Mouse (Mus musculus): ENCODE results near the gene Borcs5.
A peak's percentile ranks its signal among the peaks of the same experiment; 100 is the strongest.
"Not testable (repeated sequence)": the region's sequence is repeated elsewhere in the genome, so short reads cannot be mapped to it uniquely, and the experiment has no call there.

Gene Borcs5

DNA sequence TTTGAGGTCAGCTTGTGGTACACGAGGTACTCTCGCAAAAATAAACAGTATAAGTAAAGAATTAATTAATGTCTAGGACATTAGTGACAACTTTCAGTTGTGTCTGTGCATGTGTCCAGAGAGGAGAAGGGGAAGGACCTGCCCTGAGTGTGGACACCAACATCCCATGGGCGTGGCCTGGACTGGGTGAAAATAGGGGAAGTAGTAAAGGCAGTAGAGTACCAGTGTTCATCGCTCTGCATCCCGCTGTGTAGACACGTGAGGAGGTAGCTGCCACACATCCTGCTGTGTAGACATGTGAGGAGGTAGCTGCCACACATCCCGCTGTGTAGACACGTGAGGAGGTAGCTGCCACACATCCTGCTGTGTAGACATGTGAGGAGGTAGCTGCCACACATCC, 34.4 kb downstream of the Borcs5 start:
- not testable (repeated sequence) for DNase-seq

DNA sequence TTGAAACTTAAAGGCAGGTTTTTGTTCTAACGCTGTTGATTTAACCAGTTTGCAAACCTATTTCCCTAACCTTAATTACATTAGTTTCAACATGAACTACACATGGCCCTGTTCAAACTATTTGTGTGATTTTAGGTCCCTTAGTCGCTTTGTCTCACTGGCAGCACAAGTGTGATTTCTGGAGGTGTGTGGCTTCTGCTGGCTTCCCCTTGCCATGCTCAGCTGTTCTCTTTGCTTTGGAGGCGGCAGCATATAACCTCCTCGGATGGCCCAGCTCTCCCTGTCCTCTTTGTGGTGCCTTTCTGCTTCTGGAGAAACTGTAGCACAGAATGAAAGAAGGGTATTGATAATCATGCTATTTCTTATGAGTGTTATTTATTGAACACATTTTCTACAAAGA, 38.2 kb downstream of the Borcs5 start:
- no peak for DNase-seq

DNA sequence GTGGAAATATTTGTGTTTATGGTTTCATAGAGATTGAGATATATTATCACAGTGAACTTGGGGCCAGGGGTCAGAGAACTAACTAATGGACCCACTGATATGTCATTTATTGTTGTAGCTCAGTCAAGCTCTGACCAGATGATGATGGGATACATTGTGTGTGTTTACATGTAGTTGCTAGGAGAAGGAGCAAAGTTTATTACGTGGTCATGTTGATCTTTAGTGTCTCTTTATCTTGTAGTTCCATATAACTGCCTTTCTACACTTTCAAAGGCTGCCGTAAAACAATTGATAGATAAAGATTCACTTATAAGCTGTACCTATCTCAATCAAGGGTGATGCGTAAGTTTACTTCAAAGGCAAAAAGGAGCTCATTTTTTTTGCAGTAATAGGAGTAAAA, 38.7 kb downstream of the Borcs5 start:
- DNase-seq: no peak

DNA sequence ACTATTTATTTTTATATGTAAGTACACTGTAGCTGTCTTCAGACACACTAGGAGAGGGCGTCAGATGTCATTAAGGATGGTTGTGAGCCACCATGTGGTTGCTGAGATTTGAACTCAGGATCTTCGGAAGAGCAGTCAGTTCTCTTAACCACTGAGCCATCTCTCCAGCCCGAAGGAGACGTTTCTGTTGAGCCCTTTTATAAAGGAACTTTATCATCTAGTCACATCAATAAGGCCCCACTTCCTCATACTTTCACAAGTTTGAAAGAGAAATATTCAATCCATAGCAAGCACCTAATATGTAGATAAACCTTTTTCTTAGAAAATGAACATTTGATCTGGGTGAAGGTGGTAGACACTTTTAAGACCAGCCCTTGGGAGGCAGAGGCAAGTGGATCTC, 40.0 kb downstream of the Borcs5 start:
- DNase-seq: not testable (repeated sequence)

DNA sequence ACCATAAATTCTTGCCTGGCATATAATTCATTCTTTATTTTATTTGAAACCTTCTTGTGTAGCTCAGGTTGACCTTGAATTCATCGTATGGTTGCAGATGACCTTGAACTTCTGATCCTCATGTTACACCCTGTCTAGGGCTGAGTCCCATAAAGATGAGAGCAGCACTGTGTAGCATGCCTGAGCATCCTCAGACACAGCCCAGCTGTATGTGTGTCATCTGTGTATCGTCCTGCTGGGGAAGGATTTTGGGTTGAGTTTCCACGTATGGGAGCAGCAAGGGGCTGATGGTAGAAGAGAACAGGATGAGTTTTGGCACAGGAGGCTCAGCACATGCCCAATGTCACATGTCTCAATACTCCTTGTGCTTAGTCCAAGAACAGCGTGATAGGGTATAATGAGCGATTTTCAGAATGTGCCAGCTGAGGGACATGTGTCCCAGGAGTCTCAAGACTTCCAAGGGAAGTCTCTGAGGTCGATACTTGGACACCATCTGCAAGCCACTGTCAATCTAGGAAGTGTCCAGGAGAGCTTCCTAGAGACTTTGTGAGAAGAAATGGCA, 45.1 kb downstream of the Borcs5 start:
- no peak for DNase-seq

DNA sequence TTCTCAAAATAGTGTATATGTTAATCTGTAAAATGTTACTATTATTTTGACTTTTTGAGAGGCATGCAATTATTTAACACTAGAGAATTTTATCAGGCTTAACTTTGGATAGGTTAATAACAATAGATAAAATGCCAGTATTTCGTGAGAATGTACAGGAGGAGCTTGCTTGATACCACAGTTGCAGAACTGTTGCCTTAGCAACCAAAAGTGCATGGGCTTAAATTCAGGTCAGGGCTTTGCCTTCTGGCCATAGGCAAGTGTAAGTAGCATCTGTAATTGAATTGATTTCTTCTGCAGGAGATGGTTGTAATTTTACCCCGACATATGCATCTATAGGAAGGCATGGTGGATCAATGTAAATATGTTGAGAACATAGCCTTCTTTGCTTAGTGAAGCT, 45.7 kb downstream of the Borcs5 start:
- no peak for DNase-seq

DNA sequence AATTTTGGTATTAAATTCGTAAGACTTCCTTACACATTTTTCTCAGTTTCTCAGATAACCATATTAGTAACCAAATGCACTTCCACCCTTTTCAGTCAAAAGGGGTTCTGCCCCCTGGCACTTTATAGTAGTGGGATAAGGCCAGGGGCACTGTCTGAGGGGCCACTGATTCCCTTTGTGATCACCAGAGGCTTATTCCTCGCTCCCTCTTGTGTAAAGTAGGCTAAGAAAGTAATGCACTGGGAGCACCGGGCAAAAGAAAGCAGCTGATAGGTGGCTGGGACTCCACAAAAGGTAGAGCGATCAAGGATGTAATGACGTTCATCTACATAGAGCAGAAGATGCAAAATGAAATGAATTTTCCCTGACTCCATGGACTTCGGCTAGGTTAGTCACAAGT, 46.2 kb downstream of the Borcs5 start:
- DNase-seq: no peak

DNA sequence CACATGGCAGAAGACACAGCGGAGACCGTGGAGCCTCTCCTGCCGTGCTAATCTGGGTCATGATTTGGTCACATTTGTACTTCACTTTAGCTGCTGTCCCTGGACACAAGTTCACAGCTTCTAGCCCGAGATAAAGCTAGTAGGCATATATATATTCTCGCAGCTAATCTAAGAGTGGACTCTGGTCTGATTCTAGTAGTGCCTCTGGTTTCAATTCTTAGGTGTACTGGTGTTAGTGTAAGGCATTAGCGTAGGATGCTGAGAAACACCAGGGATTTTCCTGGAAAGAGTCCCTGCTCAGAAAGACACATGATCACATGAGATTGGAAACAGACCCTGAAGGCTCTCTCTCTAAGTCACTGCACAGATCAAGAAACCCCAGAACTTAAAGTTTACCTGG, 55.2 kb downstream of the Borcs5 start:
- DNase-seq: no peak

DNA sequence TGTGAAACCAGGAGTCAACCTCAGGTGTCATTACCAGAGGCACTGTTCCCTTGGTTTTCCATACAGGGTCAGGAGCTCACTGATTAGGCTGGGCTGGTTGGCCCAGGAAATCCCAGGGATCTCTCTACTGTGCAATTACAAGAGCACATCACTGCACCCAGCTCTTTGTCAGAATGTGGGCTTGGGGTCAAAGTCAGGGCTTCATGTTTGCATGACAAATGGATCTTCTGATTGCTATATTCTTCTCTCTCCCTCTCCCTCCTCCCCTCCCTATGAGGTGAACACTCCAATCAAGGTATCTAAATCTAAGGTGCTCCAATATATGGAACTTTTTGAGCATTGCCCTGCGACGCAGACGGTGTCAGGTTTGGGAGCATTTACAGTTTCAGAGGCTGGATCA, 55.7 kb downstream of the Borcs5 start:
- DNase-seq: no peak

DNA sequence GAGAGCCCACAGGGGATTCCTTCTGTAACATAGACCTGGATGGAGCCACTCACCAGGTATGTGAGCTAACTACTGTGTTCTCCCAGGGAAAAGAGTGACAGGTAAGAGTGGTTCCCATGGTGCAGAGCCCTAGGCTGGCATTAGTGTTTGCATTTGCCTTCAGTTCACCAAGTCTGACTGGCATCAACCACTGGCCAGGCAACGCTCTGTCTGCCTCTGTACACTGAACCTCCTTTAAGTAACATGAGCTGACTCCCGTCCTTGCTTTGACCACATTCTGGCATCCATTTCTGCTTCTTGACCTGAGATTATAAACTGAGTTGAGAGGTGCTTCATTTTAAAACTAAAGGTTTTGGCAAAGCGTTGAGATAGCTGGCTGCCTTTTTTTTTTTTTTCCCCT, 56.3 kb downstream of the Borcs5 start:
- DNase-seq: no peak

DNA sequence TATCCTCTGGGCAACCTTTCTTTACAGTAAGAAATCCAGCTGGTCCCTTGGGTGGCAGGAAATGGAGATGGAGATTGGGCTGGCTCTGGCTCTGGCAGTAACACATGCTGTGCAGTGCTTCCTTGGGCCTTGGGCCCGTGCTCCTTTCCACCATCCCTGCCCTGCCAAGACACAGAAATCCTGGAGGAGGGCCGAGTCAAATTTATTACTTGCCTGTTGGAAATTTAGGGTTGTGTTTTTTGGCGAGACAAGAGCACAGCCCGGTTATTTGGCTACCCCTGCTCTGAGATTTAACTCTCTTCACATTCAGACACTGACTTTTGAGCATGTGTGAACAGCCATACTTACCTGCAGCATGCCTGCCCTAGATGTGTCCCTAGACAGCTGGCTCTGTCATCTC, 56.8 kb downstream of the Borcs5 start:
- DNase-seq: no peak

DNA sequence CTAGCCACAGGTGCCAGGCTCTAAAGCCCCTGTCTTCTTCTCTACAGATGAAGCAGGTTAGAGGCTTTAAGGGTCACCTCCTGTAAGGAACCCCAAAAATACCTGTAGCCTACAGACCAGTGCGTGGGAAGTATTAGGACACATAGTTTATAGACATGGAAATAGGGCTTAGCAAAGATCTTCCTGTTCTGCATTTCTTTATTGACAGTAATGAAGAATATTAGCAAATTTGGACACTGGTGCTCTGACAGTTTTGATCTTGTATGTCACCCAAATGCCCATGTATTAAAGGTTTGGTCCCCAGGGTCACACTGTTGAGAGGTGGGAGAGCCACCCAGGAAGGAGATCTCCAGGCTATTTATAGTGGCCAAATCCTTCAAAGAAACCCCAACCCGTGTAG, 57.2 kb downstream of the Borcs5 start:
- no peak for DNase-seq

DNA sequence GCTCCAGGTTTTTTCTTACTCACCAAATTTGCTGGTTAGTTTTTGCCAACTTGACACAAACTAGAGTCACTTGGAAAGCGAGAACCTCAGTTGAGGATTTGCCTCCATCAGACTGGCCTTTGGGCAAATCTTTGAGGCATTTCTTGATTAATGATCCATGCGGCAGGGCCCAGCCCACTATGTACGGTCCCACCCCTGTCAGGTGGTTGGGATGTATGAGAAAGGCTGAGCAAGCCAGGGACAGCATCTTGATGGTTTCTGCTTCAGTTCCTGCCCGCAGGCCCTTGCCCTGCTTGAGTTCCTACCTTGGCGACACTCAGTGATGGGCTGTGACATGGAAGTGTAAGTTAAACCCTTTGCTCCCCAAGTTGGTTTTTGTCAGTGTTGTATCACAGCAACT, 58.9 kb downstream of the Borcs5 start:
- no peak for DNase-seq

DNA sequence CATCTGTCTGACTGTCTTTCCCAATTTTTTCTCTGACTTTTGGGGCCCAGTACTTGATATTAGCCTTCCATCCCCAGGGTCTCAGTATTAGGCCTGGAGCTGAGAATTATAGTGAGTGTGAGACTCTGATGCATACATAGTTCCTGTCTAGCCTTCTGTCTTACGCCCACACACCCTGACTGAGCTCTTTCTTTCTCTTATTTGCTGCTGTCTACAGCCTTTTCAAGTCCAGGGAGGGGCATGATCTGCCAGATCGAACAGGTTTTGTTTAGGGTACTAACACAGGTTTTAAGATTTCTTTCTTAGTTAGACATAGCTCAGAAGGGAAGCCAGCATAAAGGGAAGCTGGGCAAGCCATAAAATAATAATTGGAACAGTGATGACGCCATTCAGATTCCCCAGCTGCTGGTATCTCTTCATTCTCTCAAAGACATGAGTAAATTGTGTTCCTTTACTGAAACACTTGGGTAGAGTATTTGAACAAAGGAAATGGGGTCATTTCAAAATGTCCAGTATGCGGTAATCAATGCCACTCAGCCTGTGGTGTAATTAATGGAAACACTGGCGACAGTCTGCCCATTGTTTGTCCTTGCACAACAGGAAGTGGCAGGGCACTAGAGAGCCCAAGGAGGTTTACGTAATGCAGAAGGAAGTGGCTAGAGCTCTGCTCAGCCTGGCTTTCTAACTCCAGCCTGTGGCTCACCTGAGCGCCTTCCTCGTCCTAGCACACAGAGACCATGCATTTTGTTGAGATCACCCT, 61.3 kb downstream of the Borcs5 start:
- no peak for DNase-seq

DNA sequence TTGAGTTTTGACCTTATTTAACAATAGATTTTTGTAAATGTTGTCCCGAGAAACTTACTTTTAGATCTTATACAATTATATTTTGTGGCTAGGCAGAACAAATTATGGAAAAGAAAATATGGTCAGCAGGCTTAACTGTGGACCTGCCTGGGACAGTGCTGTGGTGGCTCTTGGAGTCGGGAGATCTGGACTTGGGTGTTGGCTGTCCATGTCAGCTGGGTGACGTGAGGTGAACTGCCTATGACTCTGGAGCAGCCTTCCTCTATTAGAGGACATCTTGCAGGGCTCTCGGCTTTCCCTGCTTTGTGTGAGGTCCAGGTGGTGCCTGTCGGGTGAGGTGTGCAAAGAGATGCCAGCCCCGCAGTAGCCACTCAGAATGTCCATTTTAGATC, 61.9 kb downstream of the Borcs5 start:
- no peak for DNase-seq

DNA sequence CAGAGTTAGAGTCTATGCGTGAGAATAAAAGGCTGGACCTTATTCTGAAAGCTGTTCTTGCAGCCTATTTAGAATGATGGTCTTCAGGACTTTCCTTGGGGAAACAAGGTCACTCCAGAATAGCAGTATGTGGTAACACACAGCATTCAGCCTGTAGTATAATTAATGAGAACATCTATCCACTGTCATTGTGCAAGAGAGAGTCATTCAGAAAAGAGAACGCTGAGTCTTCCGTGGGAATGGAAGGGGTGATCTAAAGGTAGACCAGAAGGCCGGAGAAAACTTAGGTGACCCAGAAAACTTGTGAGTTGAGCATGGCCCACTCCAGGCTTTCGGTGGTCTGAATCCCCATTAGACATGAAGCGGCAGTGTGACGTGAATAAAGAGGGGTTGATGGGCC, 62.9 kb downstream of the Borcs5 start:
- no peak for DNase-seq

DNA sequence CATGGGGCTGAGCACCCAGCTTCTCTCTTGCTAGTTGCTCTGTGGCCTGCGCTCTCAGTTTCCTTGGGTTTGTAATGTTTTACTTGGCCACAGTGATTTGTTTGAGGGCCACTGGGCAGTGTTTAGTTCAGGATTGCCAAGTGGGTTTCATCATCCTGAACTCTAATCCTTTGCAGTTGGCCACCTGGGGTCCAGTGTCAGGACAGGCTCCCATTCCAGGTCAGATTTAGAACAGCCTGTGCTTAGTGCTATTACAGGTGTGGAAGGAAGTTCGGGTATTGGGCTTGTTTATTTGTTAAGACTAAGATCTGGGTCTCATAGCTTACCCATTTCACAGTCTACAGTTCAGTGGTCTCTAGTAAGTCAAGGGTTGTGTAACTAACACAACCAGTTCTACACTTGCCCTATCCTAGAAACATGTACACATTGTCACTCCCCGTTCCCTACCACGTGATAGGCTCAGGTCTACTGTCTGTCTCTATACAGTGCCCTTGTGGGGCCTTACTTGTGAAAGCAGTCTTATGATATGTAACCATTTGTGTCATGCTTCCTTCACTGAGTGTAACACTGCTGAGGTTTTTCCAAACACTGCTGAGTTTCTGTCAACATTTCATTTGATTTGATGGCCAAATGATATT, 63.9 kb downstream of the Borcs5 start:
- DNase-seq: peak; percentile 30

DNA sequence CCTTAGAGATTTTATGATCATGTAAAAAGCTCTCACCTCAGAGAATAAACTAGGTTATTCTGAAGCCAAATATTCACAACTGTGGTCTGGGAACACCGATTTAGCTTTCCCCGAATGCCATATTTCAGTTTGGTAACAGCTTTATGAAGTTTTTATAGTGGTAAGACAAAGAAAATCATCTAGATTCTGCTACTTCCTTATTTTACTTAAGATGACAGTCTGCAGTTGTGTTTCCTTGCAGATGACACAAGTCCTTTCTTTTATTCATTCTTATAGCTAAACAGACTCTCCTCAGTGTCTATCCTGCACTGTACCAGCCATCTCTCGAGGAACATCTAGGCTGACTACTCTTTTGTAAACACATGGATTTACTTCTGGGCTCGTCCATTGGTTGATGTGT, 67.2 kb downstream of the Borcs5 start:
- no peak for DNase-seq

DNA sequence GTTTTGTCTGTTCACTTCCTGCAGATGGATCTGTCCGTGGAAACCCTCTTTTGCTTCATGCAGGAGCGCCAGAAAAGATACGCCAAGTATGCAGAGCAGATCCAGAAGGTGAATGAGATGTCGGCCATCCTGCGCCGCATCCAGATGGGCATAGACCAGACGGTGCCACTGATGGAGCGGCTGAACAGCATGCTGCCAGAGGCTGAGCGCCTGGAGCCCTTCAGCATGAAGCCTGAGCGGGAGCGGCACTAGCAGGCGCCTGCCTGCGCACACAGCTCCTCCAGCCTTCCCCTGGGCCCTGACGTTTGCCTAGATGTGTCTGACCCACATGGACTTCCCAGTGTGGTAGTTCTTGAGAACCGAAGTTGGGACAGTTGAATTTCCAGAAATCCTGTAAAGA, 70.7 kb downstream of the Borcs5 start:
- DNase-seq: no peak

DNA sequence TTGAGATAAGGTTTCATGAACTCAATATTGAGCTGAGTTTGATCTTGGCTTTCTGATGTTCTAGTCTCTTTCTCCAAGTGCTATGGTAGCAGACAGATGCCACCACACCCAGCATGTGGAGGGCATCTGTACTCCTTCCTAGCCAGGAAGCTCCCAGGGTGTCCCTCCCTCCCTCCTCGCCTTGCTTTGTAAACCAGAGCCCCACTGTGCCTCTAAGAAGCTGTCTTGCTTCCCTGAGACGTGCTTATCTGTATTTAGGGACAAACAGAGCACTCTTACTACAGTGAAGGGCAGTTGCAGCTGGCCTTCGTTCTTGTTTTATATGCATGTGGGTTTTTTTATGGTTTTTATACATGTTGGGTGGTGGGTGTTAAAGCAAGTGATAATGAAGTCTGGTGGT, 74.0 kb downstream of the Borcs5 start:
- no peak for DNase-seq

DNA sequence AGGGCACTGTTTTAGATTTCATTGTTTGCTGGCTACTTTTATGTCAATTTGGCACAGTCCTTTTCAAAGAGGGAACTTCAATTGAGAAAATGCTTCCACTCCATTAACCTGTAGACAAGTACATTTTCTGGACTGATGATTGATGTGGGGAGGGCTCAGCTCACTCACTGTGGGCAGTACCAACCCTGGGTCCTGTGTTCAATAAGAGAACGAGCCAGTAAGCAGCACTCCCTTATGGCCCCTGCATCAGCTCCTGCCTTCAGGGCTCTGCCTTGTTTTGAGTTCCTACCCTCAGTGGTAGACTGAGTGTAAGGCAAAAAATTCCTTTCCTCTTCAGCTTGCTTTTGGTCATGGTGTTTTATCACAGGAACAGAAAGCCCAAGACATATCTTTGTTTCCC, 74.6 kb downstream of the Borcs5 start:
- no peak for DNase-seq

DNA sequence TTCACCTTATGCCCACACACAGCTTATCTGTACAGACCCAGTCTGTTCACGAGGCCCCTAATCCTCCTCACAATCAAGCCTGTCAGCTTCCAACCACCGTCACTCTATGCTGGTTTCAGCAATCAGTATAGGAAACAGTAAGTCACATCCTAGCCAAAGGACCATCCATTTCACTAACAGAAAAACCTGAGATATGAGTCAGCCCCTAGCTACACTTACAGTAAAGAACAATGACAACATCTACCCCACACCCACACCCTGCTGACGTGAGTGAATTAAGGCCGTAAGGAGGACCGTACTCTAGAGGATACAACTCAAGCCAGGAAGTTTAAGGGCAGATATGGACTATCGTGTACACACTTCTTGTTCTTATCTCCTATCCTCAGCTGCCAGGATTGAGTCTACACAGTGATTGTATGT, 76.9 kb downstream of the Borcs5 start:
- no peak for DNase-seq

DNA sequence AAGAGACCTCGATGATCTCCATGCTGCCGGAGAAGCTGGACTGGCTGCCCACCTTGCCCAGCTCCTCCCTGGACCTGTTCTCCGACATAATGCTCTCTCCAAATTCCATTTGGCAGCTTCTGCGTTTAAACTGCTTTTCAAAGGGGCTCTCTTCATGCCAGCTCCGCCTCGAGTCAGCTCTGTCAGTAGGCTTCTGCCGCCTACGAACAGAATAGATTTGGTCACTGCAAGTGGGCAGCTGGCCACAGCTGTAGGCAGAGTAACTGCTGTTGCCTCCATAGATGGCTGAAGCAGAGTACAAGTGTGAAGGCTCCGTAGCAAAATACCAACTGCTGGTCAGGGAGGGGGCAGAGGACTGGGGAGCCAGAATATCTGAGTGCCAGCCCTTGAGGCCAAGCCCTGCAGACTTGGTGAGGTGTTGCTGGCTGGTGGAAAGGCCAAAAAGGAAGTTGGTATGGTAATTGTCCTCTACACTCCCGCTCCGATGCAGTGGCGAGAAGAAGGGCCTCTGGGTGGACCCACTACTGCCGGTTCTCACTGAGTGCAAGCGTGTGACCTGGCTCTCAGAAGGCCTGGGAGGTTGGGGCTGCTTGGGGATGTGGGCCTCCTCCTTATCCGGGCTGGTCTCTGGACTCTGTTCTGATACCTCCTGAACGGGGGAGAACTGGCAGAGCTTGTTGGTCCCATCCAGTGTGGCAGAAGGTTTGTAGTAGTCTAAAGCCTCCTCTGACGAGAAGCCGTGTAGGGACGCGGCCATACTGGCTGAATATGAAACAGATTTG, 78.8 kb downstream of the Borcs5 start:
- no peak for DNase-seq

DNA sequence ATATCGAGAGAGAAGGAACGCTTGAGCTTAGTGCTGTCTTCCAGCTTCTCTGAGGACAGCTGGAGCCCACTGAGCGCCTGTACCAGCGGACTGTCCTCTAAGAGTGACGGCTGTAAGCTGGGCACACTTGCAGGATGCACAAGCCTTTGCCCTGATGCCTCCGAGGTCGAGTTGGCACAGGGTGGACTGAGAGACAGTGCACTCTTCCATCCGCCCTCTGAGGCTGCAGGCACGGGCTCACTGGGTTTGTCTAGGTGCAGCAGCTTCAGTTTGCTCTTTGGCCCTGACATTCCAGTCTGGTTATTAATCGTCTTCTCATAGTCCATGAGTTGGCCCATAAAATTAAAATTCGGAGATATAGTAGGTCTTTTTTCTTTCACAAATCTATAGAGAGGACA, 79.4 kb downstream of the Borcs5 start:
- DNase-seq: peak; percentile 40
